Mouse (Mus musculus) cortical plate, adult 2 months (tissue): ENCODE measurements around the gene Klhl30.

Experiments
- CTCF ChIP-seq: fragments of 200-500 bp; IDR thresholded peaks from 2 replicates; pipeline ENCODE4 v1.5.1; 2011; ENCODE audit warnings: mild to moderate bottlenecking, control low read depth, low read length; ENCODE audit not compliant: insufficient read depth; ENCODE audit errors: extremely low read depth
- POLR2A ChIP-seq: fragments of 200-500 bp; IDR thresholded peaks from 2 replicates; pipeline ENCODE4 v1.6.1; 2011; ENCODE audit warnings: mild to moderate bottlenecking, low read length, control low read depth; ENCODE audit not compliant: insufficient read depth; ENCODE audit errors: extremely low read depth

GRCm38 (mm10) chr1:91398260-91399062 is 47.6 kb downstream of the Klhl30 start, which contains the start of gene Ilkap:
- TF ChIP-seq CTCF (no peak), POLR2A (peak; percentile 83)
